Mouse (Mus musculus) forebrain, postnatal 0 days (tissue): ENCODE data around the gene Tmem182. TPM values are rescaled to one million over a fixed set of nuclear protein-coding genes. Genes with fewer than 3 reads are reported as not detected.

Experiments used
- ATAC-seq: fragments of 200-750 bp; cut with Nextera tagmentation; 2 replicates; pipeline ENCODE4 v1.8.0; 2017; ENCODE audit warnings: mild to moderate bottlenecking, moderate library complexity
- DNase-seq: peaks from one replicate; pipeline ENCODE4 v3.0.0-alpha.2; 2015
- H3K27ac ChIP-seq: fragments of 300-500 bp; sonication (generic); 2 replicates; pipeline ENCODE4 v1.5.1; 2014; ENCODE audit warnings: low read depth, mild to moderate bottlenecking, antibody characterized with exemption, low read length, moderate library complexity, mixed read lengths
- H3K27me3 ChIP-seq: fragments of 300-500 bp; sonication (generic); 2 replicates; pipeline ENCODE4 v1.6.1; 2014; ENCODE audit warnings: mild to moderate bottlenecking, low read length, mixed read lengths; ENCODE audit not compliant: insufficient read depth
- H3K36me3 ChIP-seq: fragments of 300-500 bp; sonication (generic); 2 replicates; pipeline ENCODE4 v1.6.1; 2014; ENCODE audit warnings: mild to moderate bottlenecking, moderate library complexity; ENCODE audit not compliant: insufficient read depth
- H3K4me1 ChIP-seq: fragments of 300-500 bp; sonication (generic); 2 replicates; pipeline ENCODE4 v1.6.1; 2014; ENCODE audit warnings: antibody characterized with exemption; ENCODE audit not compliant: insufficient read depth
- H3K4me2 ChIP-seq: fragments of 300-500 bp; sonication (generic); 2 replicates; pipeline ENCODE4 v1.6.1; 2014; ENCODE audit warnings: low read depth, mild to moderate bottlenecking, moderate library complexity
- H3K4me3 ChIP-seq: fragments of 300-500 bp; sonication (generic); 2 replicates; pipeline ENCODE4 v1.5.1; 2014; ENCODE audit warnings: low read depth, low read length, mixed read lengths
- H3K9ac ChIP-seq: fragments of 300-500 bp; sonication (generic); 2 replicates; pipeline ENCODE4 v1.6.1; 2014; ENCODE audit warnings: mild to moderate bottlenecking
- H3K9me3 ChIP-seq: fragments of 300-500 bp; sonication (generic); 2 replicates; pipeline ENCODE4 v1.6.1; 2016; ENCODE audit warnings: low read length
- CTCF ChIP-seq: sonication (generic); IDR thresholded peaks from 2 replicates; pipeline ENCODE4 v1.5.1; 2016; ENCODE audit warnings: antibody characterized with exemption, control low read depth, low read depth
- WGBS: fragments of 180-500 bp; shearing (Covaris S2); extraction: QIAGEN DNeasy Blood & Tissue Kit; methylation state at CpG from one replicate; pipeline ENCODE4 v1.1.7; 2014; 5-methylcytosine and 5-hydroxymethylcytosine counted together
- polyA plus RNA-seq: library from polyadenylated mRNA; unstranded; fragments of >200 nt; fragmentation: Nextera tagmentation; extraction: Ambion mirVana; gene quantifications from 2 replicates; pipeline ENCODE4 v1.2.1, GENCODE M21; 2015
- total RNA-seq: library from RNA; depleted of rRNA; stranded (reverse); fragments of >200 nt; gene quantifications from 2 replicates; pipeline ENCODE4 v1.2.3, GENCODE M21; 2014

The Tmem182 gene
- total and polyA plus RNA-seq, 2 experiments from 2014 or later: 0.24 to 0.27 TPM

GRCm38 (mm10) chr1:40769331-40769894 lies 36.0 kb upstream of the Tmem182 start:
- H3K27ac ChIP-seq: no peak overlapping the region
- no peak for ATAC-seq
- H3K4me3 ChIP-seq: no peak overlapping the region
- no peaks in the 10 kb centered on the region for H3K9me3 ChIP-seq
- TF ChIP-seq CTCF: no peak
- no peak overlapping the region for H3K9ac ChIP-seq
- no peak for DNase-seq
- 36% methylated on average over 4 of the region's 4 CpGs for WGBS
- no peaks in the 10 kb centered on the region for H3K4me1 ChIP-seq
- H3K4me2 ChIP-seq: no peak overlapping the region
- no peaks in the 10 kb centered on the region for H3K27me3 ChIP-seq
- H3K36me3 ChIP-seq: peaks cover 9% of the 10 kb centered on the region; the same call in 1 of the 2 replicates

- no peak overlapping the region for H3K9ac ChIP-seq
- no peaks in the 10 kb centered on the region for H3K4me1 ChIP-seq
- 89% methylated on average over 7 of the region's 7 CpGs for WGBS
- ATAC-seq (no peak), DNase-seq (no peak)
- TF ChIP-seq CTCF: no peak
- peaks cover 9% of the 10 kb centered on the region; the same call in 1 of the 2 replicates for H3K36me3 ChIP-seq
- no peak overlapping the region for H3K4me2 ChIP-seq
- H3K4me3 ChIP-seq: no peak overlapping the region
- no peaks in the 10 kb centered on the region for H3K27me3 ChIP-seq
- no peaks in the 10 kb centered on the region for H3K9me3 ChIP-seq
- no peak overlapping the region for H3K27ac ChIP-seq
Measured at GRCm38 (mm10) chr1:40771196-40771970, 34.0 kb upstream of the Tmem182 start.

- Histone ChIP-seq H3K4me3 (no peak overlapping the region), H3K36me3 (peaks cover 14% of the 10 kb centered on the region; the same call in 1 of the 2 replicates), H3K9ac (no peak overlapping the region), H3K27me3 (no peaks in the 10 kb centered on the region), H3K4me2 (no peak overlapping the region), H3K9me3 (no peaks in the 10 kb centered on the region), H3K27ac (no peak overlapping the region), H3K4me1 (no peaks in the 10 kb centered on the region)
- DNase-seq (no peak), ATAC-seq (no peak)
- WGBS: 91% methylated on average over 5 of the region's 5 CpGs
- TF ChIP-seq CTCF: no peak
Measured at GRCm38 (mm10) chr1:40773234-40773633, 32.2 kb upstream of the Tmem182 start.

- H3K9ac ChIP-seq: no peak overlapping the region
- H3K4me1 ChIP-seq: no peaks in the 10 kb centered on the region
- no peaks in the 10 kb centered on the region for H3K27me3 ChIP-seq
- no peak for TF ChIP-seq CTCF
- no peak overlapping the region for H3K4me2 ChIP-seq
- peaks cover 19% of the 10 kb centered on the region for H3K36me3 ChIP-seq
- no peak for DNase-seq
- H3K4me3 ChIP-seq: no peak overlapping the region
- ATAC-seq: no peak
- peaks cover 6% of the 10 kb centered on the region; the same call in 1 of the 2 replicates for H3K9me3 ChIP-seq
- H3K27ac ChIP-seq: no peak overlapping the region
- 93% methylated on average over 10 of the region's 10 CpGs for WGBS
Measured at GRCm38 (mm10) chr1:40774040-40774439, 31.4 kb upstream of the Tmem182 start.

GRCm38 (mm10) chr1:40776102-40776501 lies 29.3 kb upstream of the Tmem182 start:
- no peak overlapping the region for H3K4me3 ChIP-seq
- H3K4me1 ChIP-seq: no peaks in the 10 kb centered on the region
- peaks cover 15% of the 10 kb centered on the region for H3K9me3 ChIP-seq
- H3K27ac ChIP-seq: no peak overlapping the region
- no peak for TF ChIP-seq CTCF
- H3K36me3 ChIP-seq: peaks cover 36% of the 10 kb centered on the region
- no peak for DNase-seq
- no peak overlapping the region for H3K9ac ChIP-seq
- H3K27me3 ChIP-seq: no peaks in the 10 kb centered on the region
- ATAC-seq: no peak
- no peak overlapping the region for H3K4me2 ChIP-seq
- 78% methylated on average over 2 of the region's 2 CpGs for WGBS

GRCm38 (mm10) chr1:40776763-40777162 lies 28.6 kb upstream of the Tmem182 start:
- Histone ChIP-seq H3K27ac (no peak overlapping the region), H3K4me3 (no peak overlapping the region), H3K27me3 (no peaks in the 10 kb centered on the region), H3K36me3 (peaks cover 36% of the 10 kb centered on the region), H3K9me3 (peaks cover 15% of the 10 kb centered on the region), H3K4me2 (no peak overlapping the region), H3K4me1 (no peaks in the 10 kb centered on the region), H3K9ac (no peak overlapping the region)
- ATAC-seq: no peak
- DNase-seq: no peak
- 91% methylated on average over 3 of the region's 3 CpGs for WGBS
- TF ChIP-seq CTCF: no peak

- 97% methylated on average over 7 of the region's 7 CpGs for WGBS
- no peaks in the 10 kb centered on the region for H3K4me1 ChIP-seq
- no peak for TF ChIP-seq CTCF
- DNase-seq: no peak
- H3K9ac ChIP-seq: no peak overlapping the region
- peaks cover 14% of the 10 kb centered on the region for H3K9me3 ChIP-seq
- H3K36me3 ChIP-seq: peaks cover 40% of the 10 kb centered on the region
- no peak overlapping the region for H3K27ac ChIP-seq
- no peak overlapping the region for H3K4me3 ChIP-seq
- no peak overlapping the region for H3K4me2 ChIP-seq
- no peaks in the 10 kb centered on the region for H3K27me3 ChIP-seq
- ATAC-seq: no peak
Measured at GRCm38 (mm10) chr1:40783450-40783849, 22.0 kb upstream of the Tmem182 start.
